Mouse (Mus musculus): ENCODE data around the gene Tm9sf4. TPM values are rescaled to one million over a fixed set of nuclear protein-coding genes. Genes with fewer than 3 reads are reported as not detected.

Tm9sf4 gene
- total RNA-seq, 2 experiments from 2014 or later: 27.0 to 30.3 TPM

DNA sequence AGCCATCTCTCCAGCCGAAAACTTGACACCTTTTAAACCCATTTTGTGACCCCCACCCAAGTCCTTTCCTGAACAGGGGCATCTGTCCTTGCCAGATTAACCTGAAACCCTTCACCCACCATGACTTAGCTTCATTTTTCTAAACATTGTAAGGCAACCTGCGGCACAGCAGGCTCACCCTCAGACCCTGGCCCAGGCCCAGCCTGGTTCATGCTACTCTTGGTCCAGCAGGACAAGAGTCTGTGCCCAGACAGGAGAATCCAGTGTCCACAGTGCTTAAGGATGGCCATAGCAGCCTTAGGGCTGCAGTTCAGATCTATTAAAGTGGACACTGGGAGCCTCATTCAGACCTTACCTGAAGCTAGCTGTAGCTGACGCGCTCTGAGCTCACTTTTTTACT lies 52.2 kb downstream of the Tm9sf4 start:
- DNase-seq (ENCODE audit: low spot score): no peak

DNA sequence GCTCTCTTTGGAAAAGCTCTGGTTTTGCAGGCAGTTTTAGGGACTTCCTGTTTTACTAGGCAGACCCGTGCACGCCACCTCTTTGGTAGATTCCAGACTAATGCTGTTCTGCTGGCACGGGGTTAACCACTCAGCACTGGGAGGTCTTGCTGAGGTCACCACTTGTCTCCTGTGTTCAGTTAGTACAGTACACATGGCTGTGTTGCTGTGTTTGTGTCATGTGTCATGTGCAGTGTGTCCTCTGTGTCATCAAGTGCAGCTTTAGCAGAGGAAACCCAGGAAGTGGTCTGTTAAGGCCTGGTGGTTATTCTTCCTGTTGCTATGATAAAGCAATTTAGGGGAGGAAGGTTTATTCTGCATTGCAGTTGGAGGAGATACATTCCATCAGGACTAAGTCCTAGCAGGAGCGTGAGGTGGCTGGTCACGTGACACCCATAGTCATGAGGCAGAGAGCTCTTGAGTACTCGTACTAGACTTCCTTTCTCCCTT lies 53.7 kb downstream of the Tm9sf4 start:
- no peak for DNase-seq (ENCODE audit: low spot score)

DNA sequence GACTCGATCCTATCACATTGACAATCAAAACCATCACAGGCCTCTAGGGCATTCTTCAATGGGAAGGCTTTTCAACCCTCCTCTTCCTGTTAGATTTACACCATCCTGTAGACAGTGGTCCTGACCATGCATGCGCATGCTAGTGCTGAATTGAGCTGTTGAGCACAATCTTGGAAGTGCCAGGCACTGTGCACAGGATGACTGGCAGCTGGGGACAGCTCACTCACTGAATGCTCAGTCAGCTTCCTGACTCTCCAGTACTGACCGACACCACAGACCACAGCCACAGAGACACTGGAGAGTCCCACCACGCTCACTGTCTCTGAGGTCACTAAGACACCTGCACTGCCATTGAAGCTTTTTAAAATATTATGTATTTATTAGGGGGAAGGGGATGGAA lies 54.3 kb downstream of the Tm9sf4 start:
- no peak for DNase-seq (ENCODE audit: low spot score)

DNA sequence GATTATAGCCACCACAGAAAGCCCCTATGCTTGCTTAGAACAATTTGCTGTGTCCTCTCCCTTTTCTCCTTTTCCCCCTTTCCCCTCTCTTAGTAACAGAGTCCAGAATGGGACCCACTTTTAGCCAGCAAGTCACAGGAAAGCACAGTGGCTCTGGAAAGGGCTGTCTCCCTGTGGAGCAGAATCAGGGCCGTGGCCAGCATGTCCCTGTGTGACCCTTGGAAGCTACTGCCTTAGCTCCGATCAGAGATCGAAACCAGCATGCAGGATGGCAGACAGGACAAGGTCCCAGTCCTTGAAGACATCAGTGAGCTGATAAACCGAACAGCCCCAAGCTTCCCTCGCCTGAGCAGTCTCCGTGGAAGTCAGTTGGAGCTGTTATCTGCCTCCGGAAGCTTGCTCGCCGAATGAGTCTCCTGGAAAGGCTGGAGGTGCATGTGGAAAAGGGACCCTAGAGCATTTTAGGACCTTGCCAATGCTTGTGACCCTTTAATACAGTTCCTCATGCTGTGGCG lies 56.8 kb downstream of the Tm9sf4 start:
- DNase-seq (ENCODE audit: low spot score): no peak

DNA sequence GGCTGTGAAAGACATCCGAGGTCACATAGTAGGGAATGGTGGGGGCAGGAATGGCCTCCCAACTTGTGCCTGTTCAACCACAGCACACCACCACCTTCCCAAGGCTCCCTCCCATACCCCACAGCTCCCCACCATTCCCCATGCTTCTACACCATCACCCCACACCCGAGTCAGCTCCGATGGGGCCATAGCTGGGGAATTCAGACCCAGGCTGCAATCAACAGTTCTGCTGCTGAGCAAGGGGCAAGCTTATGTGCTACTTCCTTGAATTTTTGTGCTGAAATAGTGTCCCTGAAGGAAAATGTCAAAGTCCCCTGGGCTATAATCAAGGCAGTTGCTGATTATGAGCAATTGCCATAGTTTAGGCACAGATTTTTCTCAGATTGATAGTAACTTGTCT lies 57.4 kb downstream of the Tm9sf4 start:
- no peak for DNase-seq (ENCODE audit: low spot score)

DNA sequence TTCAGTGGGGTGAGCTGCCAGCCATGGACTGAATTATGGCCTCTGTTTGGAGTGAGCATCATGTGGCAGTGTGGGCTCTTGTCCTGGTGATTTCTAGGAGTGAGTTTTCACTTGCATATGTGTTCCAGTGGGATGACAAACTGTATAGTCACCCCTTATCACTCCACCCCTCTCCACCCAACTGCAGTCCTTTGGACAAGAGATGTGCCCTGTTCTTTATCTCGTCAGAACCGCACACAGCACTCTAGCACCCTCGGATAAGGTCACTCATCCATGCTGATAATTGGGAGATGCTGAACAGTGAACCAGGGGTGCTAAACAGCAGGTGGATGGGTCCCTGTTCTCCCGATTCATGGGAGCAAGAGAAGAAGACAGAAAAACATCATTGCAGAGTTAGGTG lies 60.5 kb downstream of the Tm9sf4 start:
- no peak for DNase-seq (ENCODE audit: low spot score)

DNA sequence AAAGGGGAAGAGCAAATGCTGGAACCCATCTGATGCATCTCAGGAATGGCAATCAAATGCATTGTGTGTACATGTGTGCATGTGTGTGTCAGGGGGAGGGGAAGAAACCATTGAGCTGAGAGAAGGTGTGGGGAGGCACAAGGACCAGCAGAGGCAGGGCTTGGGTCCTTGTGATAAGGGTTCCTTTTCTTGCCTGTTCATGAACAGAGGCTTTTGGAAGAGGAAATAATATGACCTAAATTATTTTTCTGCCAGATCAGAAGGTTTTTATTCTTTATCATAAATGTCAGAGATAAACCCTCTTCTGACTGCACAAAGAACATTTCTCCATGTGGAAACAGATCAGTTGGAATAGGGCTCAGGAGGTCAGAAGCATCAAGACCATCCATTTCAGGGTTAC lies 61.0 kb downstream of the Tm9sf4 start:
- DNase-seq (ENCODE audit: low spot score): no peak

DNA sequence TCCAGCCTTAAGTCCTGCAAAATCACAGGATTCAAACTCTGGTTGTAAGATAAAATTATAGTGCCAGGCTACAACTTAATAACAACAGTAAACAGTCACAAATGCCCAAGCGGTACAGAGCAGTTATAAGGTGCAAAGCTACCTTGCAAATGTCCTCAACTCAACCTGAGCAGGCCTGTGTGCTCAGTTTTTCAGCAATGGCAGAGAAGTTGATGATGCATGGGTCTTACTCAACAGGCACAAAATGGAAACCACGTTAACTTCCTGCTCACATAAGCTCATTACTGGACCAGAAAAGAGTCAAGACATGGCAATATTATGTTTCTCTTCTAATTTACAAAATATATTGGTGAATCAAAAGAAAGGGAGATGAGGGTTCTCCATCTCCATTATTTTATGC lies 61.5 kb downstream of the Tm9sf4 start:
- DNase-seq (ENCODE audit: low spot score): no peak

DNA sequence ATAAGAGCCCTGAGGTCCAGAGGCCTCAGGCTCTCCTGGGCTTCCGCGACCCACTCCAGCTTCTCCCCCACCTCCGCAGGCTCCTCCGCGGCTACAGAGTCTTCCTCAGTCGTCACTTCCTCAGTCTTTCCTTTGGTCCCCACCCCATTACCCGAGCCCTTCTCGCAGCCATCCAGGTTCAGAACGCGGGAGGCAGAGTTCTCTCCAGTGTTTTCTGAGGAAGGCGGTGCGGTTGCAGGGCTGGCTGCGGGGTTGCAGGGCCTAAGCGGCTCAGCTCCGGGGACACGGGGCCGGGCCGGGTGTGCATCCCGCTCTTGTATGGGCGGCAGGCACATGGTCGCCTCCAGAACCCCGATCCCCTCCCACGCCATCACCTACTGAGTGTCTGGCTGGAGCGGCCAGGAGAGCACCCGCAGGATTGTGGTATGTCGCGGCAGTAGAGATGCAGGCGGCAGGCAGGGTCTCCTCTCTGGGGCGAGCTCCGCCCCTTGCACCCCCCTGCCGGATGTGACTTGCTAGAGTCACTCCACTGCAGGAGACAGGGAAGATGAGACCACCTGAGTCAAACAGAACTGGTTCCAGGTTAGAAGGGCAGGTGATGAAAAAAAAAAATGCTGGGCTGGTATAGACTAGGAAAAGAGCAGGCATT lies 64.0 kb downstream of the Tm9sf4 start, which contains the start of gene Tspyl3:
Gene Tspyl3, minus strand, starts transcription at position 496 of the 649 bp plus-strand sequence.
- no peak for DNase-seq (ENCODE audit: low spot score)

DNA sequence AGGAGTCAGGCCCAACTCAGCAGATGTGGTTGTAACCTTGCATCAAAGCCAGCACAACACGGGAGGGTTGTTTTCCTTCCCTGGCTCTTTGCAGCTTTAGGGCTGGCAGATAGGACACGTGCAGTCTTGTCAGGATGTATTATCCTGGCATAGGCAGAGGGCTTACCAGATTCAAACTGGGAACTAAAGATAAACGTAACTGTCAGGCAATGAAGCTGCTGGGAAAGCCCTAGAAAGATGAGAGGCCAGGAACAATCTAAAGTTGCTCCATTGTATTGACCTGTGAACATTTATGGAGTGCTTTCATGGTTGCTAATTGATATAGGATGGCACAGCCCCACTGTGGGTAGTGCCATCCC lies 64.5 kb downstream of the Tm9sf4 start:
- no peak for DNase-seq (ENCODE audit: low spot score)

DNA sequence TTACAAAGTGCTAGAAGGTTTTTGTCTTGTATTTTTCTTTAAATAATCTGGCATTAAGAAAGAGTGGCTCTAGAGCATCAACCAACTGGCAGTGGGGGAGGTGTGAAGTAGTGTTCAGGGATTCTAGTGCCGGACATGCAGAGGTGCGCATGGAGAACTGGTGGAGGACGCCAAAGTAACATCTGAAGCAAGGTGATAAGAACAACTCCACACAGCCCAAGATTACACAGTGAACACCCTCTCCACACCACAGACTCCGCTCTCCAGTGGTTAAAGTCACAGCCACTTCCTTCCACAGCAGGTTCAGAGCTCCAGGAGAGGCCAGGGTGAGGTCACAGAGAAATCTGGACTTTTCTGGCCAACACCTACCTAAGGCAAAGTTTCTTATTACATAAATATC lies 66.9 kb downstream of the Tm9sf4 start:
- no peak for DNase-seq (ENCODE audit: low spot score)

DNA sequence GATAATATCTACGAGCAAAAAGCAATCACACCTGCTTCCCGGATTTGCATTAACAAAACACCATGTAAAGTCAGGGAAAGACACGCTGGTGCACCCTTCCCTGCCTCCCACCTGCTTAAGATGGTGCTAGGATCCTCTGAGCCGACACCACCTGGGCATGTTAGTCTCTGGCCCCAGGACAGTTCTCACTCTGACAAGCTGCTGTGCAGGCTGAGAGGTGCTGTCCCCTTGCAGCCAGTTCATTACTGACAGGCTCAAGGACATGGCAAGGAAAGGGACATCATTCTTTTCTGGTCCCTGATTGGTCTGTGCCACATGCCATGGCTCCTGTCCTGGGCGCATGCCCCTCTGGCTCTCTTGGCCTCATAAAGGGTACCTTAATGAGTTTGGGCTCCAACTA lies 67.4 kb downstream of the Tm9sf4 start:
- DNase-seq (ENCODE audit: low spot score): no peak

DNA sequence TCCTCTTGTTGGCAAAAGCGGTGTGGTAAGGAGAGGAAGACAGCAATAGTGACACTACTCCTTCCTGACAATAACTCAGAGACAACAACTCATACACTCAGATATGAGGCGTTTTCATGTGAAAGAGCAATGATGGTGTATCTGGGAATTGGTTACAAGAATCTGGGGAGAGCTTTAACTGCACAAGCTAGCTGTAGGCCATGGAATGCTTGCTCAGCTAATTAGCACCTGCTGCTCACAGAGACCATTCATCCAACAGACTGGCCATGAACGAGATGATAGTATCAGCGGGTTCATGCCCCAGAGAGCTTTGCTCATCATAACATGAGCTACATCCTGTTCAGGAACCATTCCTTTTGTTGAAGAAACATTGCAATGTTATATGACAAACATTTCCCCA lies 76.1 kb downstream of the Tm9sf4 start:
- DNase-seq (ENCODE audit: low spot score): no peak

DNA sequence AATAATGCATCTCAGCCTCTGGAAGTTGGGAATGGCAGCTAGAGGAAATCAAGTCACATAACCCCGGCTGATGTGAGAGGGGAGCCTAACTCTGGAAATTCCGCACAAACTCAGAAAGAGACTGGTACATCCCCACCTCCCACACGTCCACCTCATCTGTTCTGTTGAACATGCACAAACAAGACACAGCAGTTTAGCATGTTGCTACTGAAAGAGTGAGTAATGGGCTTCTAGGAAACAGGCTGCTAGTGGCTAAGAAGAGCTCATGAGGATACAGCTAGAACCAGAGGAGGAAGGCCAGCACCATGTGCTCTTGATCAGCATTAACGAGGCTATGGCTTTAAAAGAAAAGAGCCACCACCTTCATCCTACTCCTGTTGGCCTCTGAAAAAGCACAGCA lies 76.8 kb downstream of the Tm9sf4 start:
- no peak for DNase-seq (ENCODE audit: low spot score)

DNA sequence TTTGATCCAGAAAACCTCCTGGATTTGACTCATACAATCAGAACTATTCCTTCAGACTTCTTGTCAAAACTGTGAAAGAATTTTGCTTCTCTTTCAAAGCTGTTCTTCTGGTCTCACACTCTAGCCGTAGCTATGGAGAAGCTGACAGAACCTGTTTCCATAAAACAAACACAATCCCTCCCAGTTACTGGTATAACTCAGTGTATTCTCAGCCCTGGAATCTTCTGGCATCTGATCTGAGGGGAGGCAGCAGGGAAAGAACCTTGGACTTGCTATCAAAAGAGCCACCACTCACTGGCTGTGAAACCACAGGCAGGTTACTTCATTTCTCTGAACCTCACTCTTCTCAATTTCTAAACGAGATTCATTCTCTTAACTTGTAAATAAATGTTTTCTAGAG lies 77.3 kb downstream of the Tm9sf4 start:
- DNase-seq (ENCODE audit: low spot score): no peak

DNA sequence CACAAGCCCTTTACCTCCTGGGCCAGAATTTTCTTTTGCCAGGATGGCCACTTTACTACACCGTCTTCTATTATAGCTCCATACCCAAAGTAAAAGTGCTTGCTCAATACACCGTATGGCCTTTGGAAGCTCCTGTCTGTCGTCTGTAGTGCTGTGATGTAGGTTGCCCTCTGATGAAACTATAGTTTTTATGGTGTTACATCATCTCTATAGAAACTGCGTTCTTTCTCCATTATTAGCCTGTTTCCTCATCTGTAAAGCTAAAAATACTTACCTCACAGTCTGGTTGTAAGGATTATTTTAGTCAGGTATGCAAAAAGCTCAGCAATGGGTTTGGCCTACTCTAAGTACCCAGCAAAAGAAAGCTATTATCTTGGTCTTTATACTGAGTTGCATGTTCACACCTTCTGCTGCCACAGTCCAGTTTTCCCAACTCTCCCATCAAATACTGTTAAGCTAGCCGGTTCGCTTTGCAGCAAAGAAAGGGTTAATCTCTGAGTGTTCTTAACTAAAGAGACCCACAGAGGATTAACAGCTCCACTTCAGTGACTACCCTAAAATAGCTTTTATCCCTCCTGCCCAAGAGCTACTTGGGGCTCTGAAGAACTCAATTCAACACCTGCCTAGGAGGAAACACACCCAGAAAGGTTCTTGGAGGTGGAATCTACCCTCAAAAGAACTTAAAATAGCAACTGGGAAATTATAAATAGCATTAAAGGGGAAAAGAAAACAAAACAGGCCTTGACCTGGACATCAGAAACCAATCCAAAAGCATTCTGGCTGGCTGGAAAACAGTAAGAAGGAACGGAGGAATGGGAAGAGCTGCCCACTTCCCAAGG lies 78.1 kb downstream of the Tm9sf4 start:
- DNase-seq (ENCODE audit: low spot score): no peak

DNA sequence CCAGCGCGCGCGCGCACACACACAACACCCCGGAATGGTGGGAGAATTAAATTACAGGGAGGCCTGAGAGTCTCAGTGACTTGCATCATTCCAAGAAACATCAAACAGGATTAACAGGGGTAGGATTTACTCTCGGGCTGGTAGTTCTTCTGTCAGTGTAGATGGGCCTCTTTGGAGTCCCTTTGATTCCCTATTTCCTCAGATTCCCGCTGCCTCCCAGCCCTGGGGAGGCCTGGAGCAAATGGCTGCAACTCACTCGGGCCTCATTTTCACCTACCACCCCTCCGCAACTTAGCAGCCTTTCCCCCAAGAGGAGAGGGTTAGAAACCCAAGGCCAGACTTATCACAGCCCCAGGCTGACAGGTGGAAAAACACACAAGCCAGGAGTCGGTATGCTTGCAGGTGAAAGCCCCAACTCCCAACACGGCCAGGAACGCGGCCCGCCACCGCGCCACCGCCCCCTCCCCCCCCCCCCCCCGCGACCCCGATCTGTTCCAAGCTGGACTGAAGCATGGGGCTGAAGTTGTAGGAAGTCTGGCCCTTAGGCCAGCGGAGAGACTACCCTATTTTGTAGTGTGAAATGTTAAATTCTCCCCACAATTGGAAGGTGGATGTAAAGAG lies 78.9 kb downstream of the Tm9sf4 start:
- no peak for DNase-seq (ENCODE audit: low spot score)

DNA sequence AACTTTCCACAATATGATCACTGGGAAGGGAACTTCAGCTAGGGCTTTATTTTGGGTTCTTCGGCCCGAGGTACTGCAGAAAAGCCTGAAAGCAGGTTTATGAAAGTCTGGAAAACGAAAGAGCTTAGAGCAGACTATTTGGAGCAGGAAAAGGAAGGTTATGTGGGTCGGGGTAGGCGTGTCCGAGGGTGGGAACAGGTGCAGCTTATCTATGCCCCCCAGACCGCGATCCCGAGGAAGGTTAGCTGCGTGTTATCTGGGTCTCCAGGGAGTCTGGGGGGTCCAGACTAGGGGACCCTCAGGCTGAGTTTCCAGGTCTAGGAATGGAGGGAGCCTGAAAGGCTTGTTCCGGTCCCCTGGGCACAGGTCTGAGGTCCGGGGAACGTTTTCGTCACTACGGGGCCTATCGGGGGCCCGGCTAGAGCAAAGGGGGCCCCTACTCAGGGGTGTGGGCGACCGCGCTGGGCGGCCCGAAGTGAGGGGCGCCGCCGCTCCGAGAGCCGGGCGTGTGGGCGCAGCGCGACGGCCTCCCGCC lies 79.7 kb downstream of the Tm9sf4 start:
- no peak for DNase-seq (ENCODE audit: low spot score)

DNA sequence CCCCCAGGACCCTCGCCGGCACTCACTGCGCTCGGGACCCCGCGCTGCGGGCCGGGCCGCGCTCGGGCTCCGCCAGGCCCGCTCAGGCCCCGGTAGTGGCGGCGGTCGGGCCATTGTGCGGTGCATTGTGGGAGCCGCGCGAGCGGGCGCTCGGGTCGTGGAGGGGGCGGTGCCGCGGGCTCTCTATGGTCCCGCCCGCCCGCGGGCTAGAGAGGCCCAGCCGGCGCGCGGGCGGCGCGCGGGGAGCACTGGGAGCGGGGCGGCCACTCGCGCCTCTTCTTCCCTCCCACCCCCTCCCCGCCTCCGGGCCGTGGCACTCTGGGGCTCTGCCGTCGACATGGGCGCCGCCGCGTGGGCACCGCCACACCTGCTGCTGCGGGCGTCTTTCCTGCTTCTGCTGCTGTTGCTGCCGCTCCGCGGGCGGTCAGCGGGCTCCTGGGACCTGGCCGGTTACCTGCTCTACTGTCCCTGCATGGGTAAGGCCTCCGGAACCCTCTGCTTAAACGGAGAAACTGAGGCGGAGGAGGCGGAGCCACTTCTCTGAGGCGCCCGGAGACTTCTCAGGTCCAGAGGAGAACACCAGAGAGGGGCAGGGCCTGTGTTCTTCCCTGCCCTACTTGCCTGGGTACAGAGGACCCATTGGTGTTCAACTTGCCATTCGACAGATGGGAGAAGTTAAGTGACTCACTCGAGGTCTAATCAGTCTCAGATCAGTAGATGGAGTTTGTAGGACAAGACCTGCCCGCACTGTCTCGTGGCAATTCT lies 80.3 kb downstream of the Tm9sf4 start, which contains the start of the genes Plagl2 and Pofut1:
Gene Plagl2, minus strand, starts transcription at position 177 of the 765 bp plus-strand sequence.
Gene Pofut1, plus strand, starts transcription at position 284 of the 765 bp plus-strand sequence.
- DNase-seq (ENCODE audit: low spot score): peak; percentile 90

DNA sequence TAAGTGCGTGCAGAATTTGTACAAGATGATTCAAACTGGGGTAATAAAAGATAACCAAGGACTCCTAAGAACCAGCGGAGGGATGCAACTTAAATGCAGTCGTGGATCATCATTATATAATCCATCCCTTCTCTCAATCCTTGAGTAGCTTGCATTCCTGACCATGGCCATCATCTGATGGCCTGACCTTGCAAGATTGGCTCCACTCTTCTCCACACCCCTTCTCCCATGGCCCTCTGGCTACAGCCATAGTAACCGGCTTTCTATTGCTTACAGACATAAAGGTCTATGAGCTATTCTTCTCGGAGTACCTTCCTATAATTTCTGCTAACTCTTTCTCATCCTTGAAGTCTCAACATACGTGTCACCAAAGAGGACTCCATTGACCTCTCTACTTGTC lies 81.1 kb downstream of the Tm9sf4 start:
- DNase-seq (ENCODE audit: low spot score): no peak

DNA sequence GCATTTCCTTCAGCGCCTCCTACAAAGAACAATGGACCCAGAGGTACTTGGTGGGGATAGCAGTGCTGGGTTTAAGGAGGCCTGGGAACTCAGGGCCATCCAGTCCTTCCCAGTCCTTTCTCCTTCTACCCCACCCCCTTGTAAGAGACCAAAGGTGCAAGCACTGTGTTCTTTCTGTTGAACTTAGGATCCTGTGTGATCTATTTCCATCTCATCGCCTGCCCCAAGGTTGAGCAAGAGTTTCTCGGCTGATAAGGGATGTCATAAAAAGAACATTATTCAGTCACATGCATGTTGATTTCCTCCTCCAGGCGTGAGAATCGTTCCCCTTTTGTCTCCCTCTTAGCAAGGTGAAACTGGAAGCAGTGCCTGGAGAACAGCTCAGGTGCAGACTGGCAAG lies 88.6 kb downstream of the Tm9sf4 start:
- DNase-seq (ENCODE audit: low spot score): no peak

All from gastrocnemius, adult 18-20 months (tissue).